Mouse (Mus musculus): ENCODE measurements around the gene Aldoc.
"Not testable (repeated sequence)": the region's sequence is repeated elsewhere in the genome, so short reads cannot be mapped to it uniquely, and the experiment has no call there.

The Aldoc gene

GRCm38 (mm10) chr11:78322860-78323259 lies at the start of gene Aldoc:
Gene Aldoc (plus strand): TSS chr11:78322968.
- peak; percentile 87 for DNase-seq (ENCODE audit: low spot score)

- DNase-seq (ENCODE audit: low spot score): no peak
Measured at GRCm38 (mm10) chr11:78275596-78275995, 47.2 kb upstream of the Aldoc start.

- DNase-seq (ENCODE audit: low spot score): not testable (repeated sequence)
Measured at GRCm38 (mm10) chr11:78276169-78276568, 46.6 kb upstream of the Aldoc start.

- no peak for DNase-seq (ENCODE audit: low spot score)
Measured at GRCm38 (mm10) chr11:78278853-78279252, 43.9 kb upstream of the Aldoc start.

GRCm38 (mm10) chr11:78279586-78279985 lies 43.2 kb upstream of the Aldoc start:
- peak; percentile 58 for DNase-seq (ENCODE audit: low spot score)

- no peak for DNase-seq (ENCODE audit: low spot score)
Measured at GRCm38 (mm10) chr11:78289146-78289763, 33.5 kb upstream of the Aldoc start.

GRCm38 (mm10) chr11:78290654-78291053 lies 32.1 kb upstream of the Aldoc start, which contains the start of gene BC030499:
Gene BC030499 (plus strand): TSS chr11:78290841.
- DNase-seq (ENCODE audit: low spot score): peak; percentile 20

GRCm38 (mm10) chr11:78294585-78294984 lies 28.2 kb upstream of the Aldoc start:
- no peak for DNase-seq (ENCODE audit: low spot score)

- no peak for DNase-seq (ENCODE audit: low spot score)
Measured at GRCm38 (mm10) chr11:78300917-78301316, 21.9 kb upstream of the Aldoc start.

- peak; percentile 91 for DNase-seq (ENCODE audit: low spot score)
Measured at GRCm38 (mm10) chr11:78301357-78302084, 21.2 kb upstream of the Aldoc start, which contains the start of gene Spag5. Gene Spag5 (plus strand): TSS chr11:78301529.

- DNase-seq (ENCODE audit: low spot score): no peak
Measured at GRCm38 (mm10) chr11:78305272-78305671, 17.5 kb upstream of the Aldoc start.

GRCm38 (mm10) chr11:78310861-78311511 lies 11.8 kb upstream of the Aldoc start:
- no peak for DNase-seq (ENCODE audit: low spot score)

- DNase-seq (ENCODE audit: low spot score): no peak
Measured at GRCm38 (mm10) chr11:78313662-78314061, 9.1 kb upstream of the Aldoc start.

- no peak for DNase-seq (ENCODE audit: low spot score)
Measured at GRCm38 (mm10) chr11:78318411-78318810, 4.4 kb upstream of the Aldoc start.

- no peak for DNase-seq (ENCODE audit: low spot score)
Measured at GRCm38 (mm10) chr11:78322076-78322831, 514 bp upstream of the Aldoc start.

GRCm38 (mm10) chr11:78324000-78324785 lies 1.4 kb downstream of the Aldoc start:
- no peak for DNase-seq (ENCODE audit: low spot score)

- no peak for DNase-seq (ENCODE audit: low spot score)
Measured at GRCm38 (mm10) chr11:78324965-78325364, 2.2 kb downstream of the Aldoc start.

- DNase-seq (ENCODE audit: low spot score): no peak
Measured at GRCm38 (mm10) chr11:78327215-78327614, 4.4 kb downstream of the Aldoc start.

- DNase-seq (ENCODE audit: low spot score): peak; percentile 97
Measured at GRCm38 (mm10) chr11:78327634-78328511, 5.1 kb downstream of the Aldoc start, which contains the start of gene Pigs. Gene Pigs (plus strand): TSS chr11:78328415.

GRCm38 (mm10) chr11:78328512-78329056 lies 5.8 kb downstream of the Aldoc start:
- no peak for DNase-seq (ENCODE audit: low spot score)
